Mouse (Mus musculus) lung, postnatal 25 days (tissue): ENCODE measurements around the gene Sult2a1.
"Not testable (repeated sequence)": the region's sequence is repeated elsewhere in the genome, so short reads cannot be mapped to it uniquely, and the experiment has no call there.

Source experiments
- DNase-seq: peaks from one replicate; pipeline ENCODE4 v3.0.0; 2022; ENCODE audit warnings: low spot score

Gene Sult2a1

DNA sequence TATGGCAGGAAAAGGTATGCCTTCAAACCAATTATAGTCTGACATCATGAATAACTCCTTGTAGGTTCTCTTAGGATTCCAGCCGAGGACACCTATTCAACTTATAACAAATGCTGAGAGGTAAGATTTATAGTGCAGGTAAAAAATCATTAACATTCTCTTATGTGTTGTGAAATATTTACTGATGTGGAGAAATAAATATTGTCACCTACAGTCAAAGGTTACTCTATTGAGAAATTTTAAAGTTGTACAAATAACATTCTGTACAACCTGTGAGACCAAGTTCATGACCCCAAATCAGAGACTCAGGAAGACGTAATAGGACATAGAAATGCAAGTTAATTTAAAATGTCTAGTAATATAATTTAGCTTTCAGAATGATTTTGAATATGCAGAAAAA lies at the start of gene Sult2a1:
Gene Sult2a1, minus strand, starts transcription at position 101 of the 400 bp plus-strand sequence.
- DNase-seq: not testable (repeated sequence)

DNA sequence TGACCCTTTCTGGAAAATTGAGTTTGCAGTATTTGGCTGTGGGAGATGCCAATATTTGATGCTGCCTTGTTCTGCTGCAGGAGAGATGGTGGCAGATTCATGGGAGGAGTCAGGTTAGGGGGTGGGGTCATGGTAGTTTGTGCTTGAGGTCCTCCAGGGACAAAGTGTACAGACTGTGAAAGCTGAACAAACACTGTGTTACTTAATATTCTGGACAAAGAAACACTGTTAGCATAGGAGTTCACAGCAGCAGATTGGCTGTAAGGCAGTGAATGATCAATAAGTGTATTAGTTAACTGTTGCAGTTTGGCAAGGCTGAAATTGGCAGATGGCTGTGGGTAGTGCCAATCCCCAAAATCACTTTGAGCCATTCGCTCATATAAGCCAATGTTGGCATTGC lies 23.3 kb downstream of the Sult2a1 start:
- DNase-seq: no peak
